Mouse (Mus musculus): ENCODE results near the gene Dclk1.

- no peak for TF ChIP-seq POLR2A (IDR thresholded peaks at IDR 0.05; ENCODE audit: low read depth, low read length)
- TF ChIP-seq CTCF (IDR thresholded peaks at IDR 0.05; ENCODE audit: borderline replicate concordance, insufficient read depth, low read length): no peak
Observed at GRCm38 (mm10) chr3:55353909-55354511, 111.8 kb downstream of the Dclk1 start.
